Mouse (Mus musculus): Measurements from ENCODE around the gene Rragd. TPM values are rescaled to one million over a fixed set of nuclear protein-coding genes. Genes with fewer than 3 reads are reported as not detected.

Rragd gene
- polyA plus RNA-seq (2012; rRNA removed) = 4.7 and 14.9 TPM in 2 replicates

- WGBS = 1% methylated on average over 18 of the region's 18 CpGs
- Histone ChIP-seq H3K27ac (ENCODE audit: insufficient read depth, low read depth, low read length) (peak within 1 kb of the TSS; percentile 89), H3K4me3 (ENCODE audit: low read depth, low read length) (peak within 1 kb of the TSS; percentile 100), H3K36me3 (ENCODE audit: control insufficient read depth, insufficient read depth, low read length) (no peaks in the 10 kb centered on the region), H3K4me1 (ENCODE audit: control insufficient read depth, insufficient read depth, insufficient read length, low read length) (peaks cover 10% of the 10 kb centered on the region), H3K27me3 (ENCODE audit: control insufficient read depth, insufficient read depth, low read length) (no peaks in the 10 kb centered on the region)
- TF ChIP-seq CTCF (IDR thresholded peaks at IDR 0.05; ENCODE audit: extremely low read depth, insufficient read length, insufficient replicate concordance, low read depth, low read length) = no peak
- no peak for TF ChIP-seq POLR2A (IDR thresholded peaks at IDR 0.05; ENCODE audit: low read depth, low read length)
These were observed at the start of gene Rragd for GRCm38 (mm10) chr4:32982716-32983175. Gene Rragd (plus strand): TSS chr4:32983037.

DNA sequence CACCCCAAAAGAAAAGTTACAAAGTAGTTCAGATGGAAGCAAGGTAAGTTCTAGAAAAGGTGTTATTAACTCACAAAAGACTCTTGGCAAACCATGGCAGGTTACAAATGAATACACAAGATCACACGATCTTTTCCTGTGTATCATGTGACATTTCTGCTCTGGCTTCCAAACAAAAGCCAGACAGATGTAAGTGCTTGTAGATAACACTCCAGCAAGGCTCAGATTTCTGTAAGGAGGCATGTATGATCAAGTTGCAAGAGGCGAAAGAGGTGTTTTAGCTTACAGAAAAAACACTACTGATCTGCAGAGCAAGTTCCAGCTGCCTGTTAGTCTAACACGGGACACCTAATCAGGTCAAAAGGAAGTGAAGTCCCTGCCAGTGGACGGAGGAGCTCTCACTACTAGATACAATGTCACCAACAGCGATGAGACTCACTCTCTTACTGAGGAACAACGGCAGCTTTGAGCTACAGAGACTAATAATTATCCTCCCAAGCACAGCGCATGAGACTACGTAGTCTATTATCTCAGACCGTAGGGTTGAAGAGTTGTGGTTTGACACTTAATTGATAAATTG lies 46.0 kb upstream of the Rragd start:
- Histone ChIP-seq H3K4me3 (ENCODE audit: low read depth, low read length) (no peak overlapping the region), H3K36me3 (ENCODE audit: control insufficient read depth, insufficient read depth, low read length) (no peaks in the 10 kb centered on the region), H3K27ac (ENCODE audit: insufficient read depth, low read depth, low read length) (no peak overlapping the region), H3K27me3 (ENCODE audit: control insufficient read depth, insufficient read depth, low read length) (no peaks in the 10 kb centered on the region), H3K4me1 (ENCODE audit: control insufficient read depth, insufficient read depth, insufficient read length, low read length) (no peaks in the 10 kb centered on the region)
- no peak for TF ChIP-seq CTCF (IDR thresholded peaks at IDR 0.05; ENCODE audit: extremely low read depth, insufficient read length, insufficient replicate concordance, low read depth, low read length)
- no peak for TF ChIP-seq POLR2A (IDR thresholded peaks at IDR 0.05; ENCODE audit: low read depth, low read length)
- WGBS = 45% methylated on average over 9 of the region's 9 CpGs

DNA sequence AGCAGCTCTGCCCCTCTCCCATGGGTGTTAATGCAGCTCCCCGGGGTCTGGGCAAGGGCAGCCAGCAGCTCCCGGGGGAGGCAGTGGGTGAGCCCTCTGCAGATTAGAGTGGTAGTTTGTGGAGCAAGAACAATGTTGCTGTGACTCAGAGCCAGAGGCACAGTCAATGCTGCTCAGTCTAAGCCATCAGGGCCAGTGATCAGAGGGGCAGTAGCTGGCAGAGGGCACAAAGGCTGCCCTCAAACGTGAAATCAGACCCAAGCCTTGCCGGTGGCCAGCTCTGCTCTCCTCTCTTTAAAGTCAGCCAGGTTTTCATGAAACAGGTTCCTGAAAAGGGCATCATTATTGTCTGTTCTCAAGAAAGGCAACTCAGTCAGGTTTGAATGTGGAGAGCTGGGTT lies 43.3 kb upstream of the Rragd start:
- no peak for TF ChIP-seq CTCF (IDR thresholded peaks at IDR 0.05; ENCODE audit: extremely low read depth, insufficient read length, insufficient replicate concordance, low read depth, low read length)
- no peak for TF ChIP-seq POLR2A (IDR thresholded peaks at IDR 0.05; ENCODE audit: low read depth, low read length)

GRCm38 (mm10) chr4:32939964-32940363 lies 42.9 kb upstream of the Rragd start:
- Histone ChIP-seq H3K4me1 (ENCODE audit: control insufficient read depth, insufficient read depth, insufficient read length, low read length) (no peaks in the 10 kb centered on the region), H3K27me3 (ENCODE audit: control insufficient read depth, insufficient read depth, low read length) (no peaks in the 10 kb centered on the region)
- WGBS = 78% methylated on average over 5 of the region's 5 CpGs

More for the DNA sequence above, 43.3 kb upstream of the Rragd start:
- 50% methylated on average over 4 of the region's 4 CpGs for WGBS
- Histone ChIP-seq H3K36me3 (ENCODE audit: control insufficient read depth, insufficient read depth, low read length) (no peaks in the 10 kb centered on the region), H3K4me3 (ENCODE audit: low read depth, low read length) (no peak overlapping the region), H3K27ac (ENCODE audit: insufficient read depth, low read depth, low read length) (no peak overlapping the region), H3K4me1 (ENCODE audit: control insufficient read depth, insufficient read depth, insufficient read length, low read length) (no peaks in the 10 kb centered on the region), H3K27me3 (ENCODE audit: control insufficient read depth, insufficient read depth, low read length) (no peaks in the 10 kb centered on the region)

DNA sequence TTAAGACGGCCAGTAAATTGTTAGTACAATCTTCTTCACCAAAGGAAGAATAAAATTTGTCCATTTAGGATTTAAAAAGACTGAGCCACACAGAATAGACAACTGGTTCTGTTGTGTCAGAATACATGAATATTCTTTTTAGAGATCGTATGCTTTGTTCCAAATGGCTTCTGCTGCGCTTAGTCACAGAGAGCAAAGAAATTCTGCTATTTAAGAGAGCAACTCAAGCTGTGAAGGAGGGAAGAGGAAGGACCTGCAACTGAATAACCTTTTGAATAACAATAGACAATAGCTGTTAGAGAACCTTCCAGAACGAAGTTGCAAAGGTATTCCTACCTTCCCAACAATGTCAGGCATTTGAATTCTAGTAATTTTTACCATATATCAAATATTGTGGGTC lies 41.9 kb upstream of the Rragd start:
- Histone ChIP-seq H3K27me3 (ENCODE audit: control insufficient read depth, insufficient read depth, low read length) (no peaks in the 10 kb centered on the region), H3K36me3 (ENCODE audit: control insufficient read depth, insufficient read depth, low read length) (no peaks in the 10 kb centered on the region), H3K4me1 (ENCODE audit: control insufficient read depth, insufficient read depth, insufficient read length, low read length) (no peaks in the 10 kb centered on the region), H3K4me3 (ENCODE audit: low read depth, low read length) (no peak overlapping the region), H3K27ac (ENCODE audit: insufficient read depth, low read depth, low read length) (no peak overlapping the region)
- 73% methylated on average over 4 of the region's 4 CpGs for WGBS
- TF ChIP-seq POLR2A (IDR thresholded peaks at IDR 0.05; ENCODE audit: low read depth, low read length) (no peak), CTCF (IDR thresholded peaks at IDR 0.05; ENCODE audit: extremely low read depth, insufficient read length, insufficient replicate concordance, low read depth, low read length) (no peak)

More at GRCm38 (mm10) chr4:32939964-32940363, 42.9 kb upstream of the Rragd start:
- no peak for TF ChIP-seq POLR2A (IDR thresholded peaks at IDR 0.05; ENCODE audit: low read depth, low read length)
- TF ChIP-seq CTCF (IDR thresholded peaks at IDR 0.05; ENCODE audit: extremely low read depth, insufficient read length, insufficient replicate concordance, low read depth, low read length) = no peak
- Histone ChIP-seq H3K4me3 (ENCODE audit: low read depth, low read length) (no peak overlapping the region), H3K27ac (ENCODE audit: insufficient read depth, low read depth, low read length) (no peak overlapping the region), H3K36me3 (ENCODE audit: control insufficient read depth, insufficient read depth, low read length) (no peaks in the 10 kb centered on the region)

DNA sequence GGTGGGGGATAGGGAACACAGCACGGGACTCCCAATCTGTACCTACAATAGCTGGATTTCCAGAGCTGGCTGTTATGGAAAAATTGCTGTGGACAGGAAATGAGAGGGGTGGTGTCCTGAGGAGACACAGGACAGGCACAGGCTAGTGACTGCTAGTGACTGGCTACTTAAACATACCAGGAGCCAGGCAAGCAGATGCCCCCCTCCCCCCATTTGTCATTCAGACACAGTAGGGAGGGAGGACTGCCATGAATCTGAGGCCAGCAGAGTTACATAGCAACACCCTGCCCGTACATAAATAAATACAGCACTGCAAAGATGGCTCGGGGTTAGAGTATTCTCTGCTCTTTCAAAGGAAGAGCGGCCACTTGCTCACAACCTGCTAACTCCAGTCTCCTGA lies 35.2 kb upstream of the Rragd start:
- Histone ChIP-seq H3K4me3 (ENCODE audit: low read depth, low read length) (no peak overlapping the region), H3K36me3 (ENCODE audit: control insufficient read depth, insufficient read depth, low read length) (no peaks in the 10 kb centered on the region), H3K27ac (ENCODE audit: insufficient read depth, low read depth, low read length) (no peak overlapping the region), H3K27me3 (ENCODE audit: control insufficient read depth, insufficient read depth, low read length) (0 out of 2 replicates have a peak, but pooled peaks cover 4% of the 10 kb centered on the region), H3K4me1 (ENCODE audit: control insufficient read depth, insufficient read depth, insufficient read length, low read length) (peaks cover 6% of the 10 kb centered on the region; the same call in 1 of the 2 replicates)
- WGBS = 36% methylated on average over 4 of the region's 4 CpGs
- TF ChIP-seq POLR2A (IDR thresholded peaks at IDR 0.05; ENCODE audit: low read depth, low read length) (no peak), CTCF (IDR thresholded peaks at IDR 0.05; ENCODE audit: extremely low read depth, insufficient read length, insufficient replicate concordance, low read depth, low read length) (no peak)

GRCm38 (mm10) chr4:32948696-32949095 lies 34.1 kb upstream of the Rragd start:
- 54% methylated on average over 10 of the region's 10 CpGs for WGBS
- no peak for TF ChIP-seq CTCF (IDR thresholded peaks at IDR 0.05; ENCODE audit: extremely low read depth, insufficient read length, insufficient replicate concordance, low read depth, low read length)
- no peak for TF ChIP-seq POLR2A (IDR thresholded peaks at IDR 0.05; ENCODE audit: low read depth, low read length)
- Histone ChIP-seq H3K4me3 (ENCODE audit: low read depth, low read length) (no peak overlapping the region), H3K27me3 (ENCODE audit: control insufficient read depth, insufficient read depth, low read length) (0 out of 2 replicates have a peak, but pooled peaks cover 7% of the 10 kb centered on the region), H3K27ac (ENCODE audit: insufficient read depth, low read depth, low read length) (no peak overlapping the region), H3K4me1 (ENCODE audit: control insufficient read depth, insufficient read depth, insufficient read length, low read length) (peaks cover 6% of the 10 kb centered on the region; the same call in 1 of the 2 replicates), H3K36me3 (ENCODE audit: control insufficient read depth, insufficient read depth, low read length) (no peaks in the 10 kb centered on the region)
